In the genomic region with DNA sequence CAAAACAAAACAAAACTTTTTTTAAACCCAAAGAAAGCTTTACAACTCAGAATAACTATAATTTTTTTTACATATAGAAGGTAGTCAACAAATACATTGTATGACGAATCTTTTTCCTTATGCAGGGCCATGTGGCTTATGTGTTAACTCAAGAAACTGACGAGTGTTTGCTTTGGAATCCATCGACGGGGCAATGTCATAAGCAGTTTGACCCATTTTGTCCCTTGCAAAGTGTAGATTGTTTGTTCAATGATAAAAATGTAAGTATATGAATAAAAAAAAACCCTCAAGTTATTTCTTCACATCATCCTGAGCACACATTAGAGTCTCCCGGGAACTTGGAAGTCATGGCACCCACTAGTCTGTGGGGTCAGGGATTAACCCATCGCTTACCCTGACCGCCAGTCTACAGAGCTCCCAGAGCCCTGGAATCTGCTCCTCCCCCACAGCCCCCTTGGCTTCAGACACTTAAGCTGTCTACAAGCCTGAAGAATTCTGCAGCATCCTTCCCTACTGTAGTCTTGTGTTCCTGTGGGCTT, we compare ENCODE assay signal across 19 mouse cellular contexts.
"Had no signal": no experiment of that assay in that cellular context is flagged by ENCODE, and none has a peak within 500 bp of the region (broad histone marks: within the 10 kb centered on the region; RNA-seq: fewer than 3 reads in every experiment).

No protein-coding gene starts in this region.

- H3K27me3 ChIP-seq: limb, embryonic 15.5 days; liver, embryonic 12.5 days; lung, embryonic 15.5 days; midbrain, embryonic 12.5 days; neural tube, embryonic 13.5 days; neural tube, embryonic 15.5 days had no signal

- ATAC-seq: liver, embryonic 12.5 days; midbrain, embryonic 16.5 days had no signal

- H3K9ac ChIP-seq: limb, embryonic 15.5 days; liver, embryonic 12.5 days; liver, embryonic 14.5 days; lung, embryonic 15.5 days; midbrain, embryonic 12.5 days; neural tube, embryonic 13.5 days; neural tube, embryonic 15.5 days had no signal

- DNase-seq: midbrain, embryonic 14.5 days; retina, postnatal 1 day; right cerebral cortex, adult 18-20 months; right cerebral cortex, postnatal 25 days; right cerebral cortex, postnatal 4 days; spleen, adult 18-20 months; thymus, adult 18-20 months; thymus, postnatal 14 days; thymus, postnatal 36 days had no signal

- H3K4me1 ChIP-seq: limb, embryonic 15.5 days; midbrain, embryonic 10.5 days; midbrain, embryonic 12.5 days; neural tube, embryonic 13.5 days; neural tube, embryonic 15.5 days had no signal

- H3K4me2 ChIP-seq: limb, embryonic 15.5 days; liver, embryonic 12.5 days; lung, embryonic 15.5 days; midbrain, embryonic 12.5 days; neural tube, embryonic 13.5 days; neural tube, embryonic 15.5 days had no signal

- H3K27ac ChIP-seq: limb, embryonic 15.5 days; lung, embryonic 15.5 days; midbrain, embryonic 10.5 days; midbrain, embryonic 12.5 days; neural tube, embryonic 13.5 days; neural tube, embryonic 15.5 days had no signal

- H3K36me3 ChIP-seq: limb, embryonic 15.5 days; liver, embryonic 12.5 days; lung, embryonic 15.5 days; midbrain, embryonic 10.5 days; midbrain, embryonic 12.5 days; neural tube, embryonic 13.5 days; neural tube, embryonic 15.5 days had no signal

- H3K4me3 ChIP-seq: limb, embryonic 15.5 days; liver, embryonic 12.5 days; lung, embryonic 15.5 days; midbrain, embryonic 10.5 days; midbrain, embryonic 12.5 days; myocyte; neural tube, embryonic 13.5 days; neural tube, embryonic 15.5 days had no signal

- H3K9me3 ChIP-seq: limb, embryonic 15.5 days; liver, embryonic 12.5 days; lung, embryonic 15.5 days; midbrain, embryonic 10.5 days; midbrain, embryonic 12.5 days; neural tube, embryonic 13.5 days; neural tube, embryonic 15.5 days had no signal
